Mouse (Mus musculus): ENCODE measurements at regions not wholly inside any gene's neighbourhood (a gene's known extent, or its start where the extent isn't known, plus 50 kb on each side); places are given as distances from the start of the nearest gene placed in this dataset. TPM values are rescaled to one million over a fixed set of nuclear protein-coding genes. Genes with fewer than 3 reads are reported as not detected.

DNA sequence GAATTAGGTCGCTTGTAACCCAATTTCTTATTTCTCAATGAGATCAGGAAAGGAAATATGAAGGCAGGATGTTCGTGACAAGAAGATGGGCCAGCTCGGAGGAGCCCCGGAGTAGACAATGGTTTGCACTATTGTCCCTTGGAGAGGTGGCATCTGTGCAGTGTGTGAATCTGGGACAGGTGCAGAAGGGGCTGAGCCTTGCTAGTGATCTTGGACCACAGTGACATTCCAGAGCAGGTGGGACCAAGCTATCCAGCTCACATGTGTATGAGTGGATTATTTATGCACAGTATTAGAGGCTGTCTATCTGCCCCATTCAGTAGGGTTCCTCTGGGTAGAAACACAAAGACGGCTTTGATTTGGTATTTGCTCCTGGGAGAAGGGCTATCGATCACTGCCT is 66.0 kb upstream of the Nrp1 start:
- no peak for DNase-seq (ENCODE audit: low spot score)

DNA sequence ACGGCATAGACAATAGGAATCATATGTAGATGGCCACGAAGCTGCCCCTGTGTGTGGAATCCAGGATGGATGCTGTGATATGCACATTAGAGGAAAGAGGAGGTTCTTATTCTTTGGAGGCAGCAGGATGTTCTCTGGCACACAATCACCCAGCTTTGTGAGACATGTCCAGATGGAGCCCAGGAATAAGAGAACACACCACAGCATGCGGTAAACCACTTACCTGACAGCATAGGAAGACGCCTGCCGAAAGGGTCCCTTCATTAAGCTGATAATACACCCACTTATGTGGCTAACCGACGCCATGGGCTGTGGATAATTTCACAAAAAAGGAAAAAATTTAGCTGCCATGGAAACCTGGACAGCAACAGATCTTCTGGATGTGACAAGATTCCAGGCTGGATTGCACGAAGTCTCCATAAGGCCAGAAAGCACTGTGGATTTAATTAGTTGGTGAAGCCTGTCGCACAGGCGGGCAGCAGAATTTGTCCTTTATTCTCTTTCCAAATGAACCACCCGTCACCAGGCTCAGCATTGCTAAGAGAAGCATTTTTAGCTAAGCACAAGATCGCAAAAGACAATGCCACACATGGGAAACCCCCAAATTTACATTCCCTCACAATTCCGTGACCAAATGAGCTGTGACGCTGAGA is 61.5 kb upstream of the Nrp1 start:
- no peak for DNase-seq (ENCODE audit: low spot score)

DNA sequence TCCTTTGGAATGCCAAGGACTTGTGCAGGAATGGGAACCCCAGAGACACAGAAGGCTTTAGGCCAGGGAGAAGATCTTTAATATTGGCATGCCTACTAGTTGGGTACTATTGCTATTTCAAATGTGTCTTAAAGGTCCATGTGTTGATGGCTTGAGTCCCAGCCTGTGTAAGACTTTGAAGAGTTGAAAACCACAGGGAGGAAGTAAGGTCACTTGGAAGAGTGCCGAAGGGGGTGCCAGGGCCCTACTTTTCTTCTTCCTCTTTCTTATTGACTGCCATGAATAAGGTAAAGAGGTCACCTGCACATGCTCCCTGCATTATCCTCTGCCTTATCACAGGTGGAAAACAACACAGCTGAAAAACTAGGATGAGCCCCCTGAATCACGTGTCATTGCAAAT is 56.1 kb upstream of the Nrp1 start:
- no peak for DNase-seq (ENCODE audit: low spot score)

Small RNAs in the stretch of these regions (microRNA-seq; reads per million reads assigned to microRNA genes)
- gene Mir21c, result not detected
